Mouse (Mus musculus) kidney, postnatal 10 days (tissue): ENCODE data around the gene Nfkbie.

Experiments
- DNase-seq: peaks from one replicate; pipeline ENCODE4 v3.0.0; 2021; ENCODE audit warnings: mixed read lengths

Nfkbie gene

GRCm38 (mm10) chr17:45584096-45584896, 28.8 kb downstream of the Nfkbie start:
- DNase-seq, result peak; percentile 90

- peak; percentile 87 for DNase-seq
Observed at GRCm38 (mm10) chr17:45584939-45585678, 29.6 kb downstream of the Nfkbie start.

DNA sequence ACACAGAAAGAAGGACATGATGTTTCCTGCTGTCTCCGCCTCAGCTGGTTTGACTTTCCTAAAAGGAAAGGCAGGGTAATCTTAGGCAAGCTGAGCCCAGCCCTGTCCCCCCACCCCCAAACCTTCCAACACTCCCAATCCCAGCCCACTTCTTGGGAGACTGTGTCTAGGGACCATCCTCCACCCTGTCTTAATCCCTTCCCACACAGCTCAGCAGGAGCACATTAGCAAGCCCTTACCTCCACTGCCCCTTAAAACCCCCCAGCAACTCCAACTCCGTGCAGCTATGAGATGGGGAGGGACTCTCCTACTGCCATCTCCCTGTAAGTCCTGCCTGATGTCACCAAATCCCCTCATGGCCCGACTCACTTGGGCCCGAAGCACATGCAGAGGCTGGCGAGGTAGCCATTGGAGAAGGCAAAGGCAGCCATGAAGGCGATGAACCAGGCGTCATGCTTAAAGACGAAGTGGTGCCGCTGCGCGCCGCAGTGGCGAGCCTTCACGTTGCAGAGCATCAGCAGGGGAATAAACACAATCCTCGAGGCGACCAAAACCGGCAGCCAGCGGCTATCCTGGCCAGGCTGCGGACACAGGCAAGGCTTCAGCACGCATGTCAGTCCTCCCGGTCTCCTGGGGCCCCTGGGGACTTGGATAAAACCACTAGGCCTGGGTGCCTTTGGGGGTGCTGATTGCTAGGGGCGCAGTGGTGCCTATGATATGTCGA, 30.4 kb downstream of the Nfkbie start:
- no peak for DNase-seq

- DNase-seq, result peak; percentile 56
Observed at GRCm38 (mm10) chr17:45586449-45586837, 30.9 kb downstream of the Nfkbie start.

DNA sequence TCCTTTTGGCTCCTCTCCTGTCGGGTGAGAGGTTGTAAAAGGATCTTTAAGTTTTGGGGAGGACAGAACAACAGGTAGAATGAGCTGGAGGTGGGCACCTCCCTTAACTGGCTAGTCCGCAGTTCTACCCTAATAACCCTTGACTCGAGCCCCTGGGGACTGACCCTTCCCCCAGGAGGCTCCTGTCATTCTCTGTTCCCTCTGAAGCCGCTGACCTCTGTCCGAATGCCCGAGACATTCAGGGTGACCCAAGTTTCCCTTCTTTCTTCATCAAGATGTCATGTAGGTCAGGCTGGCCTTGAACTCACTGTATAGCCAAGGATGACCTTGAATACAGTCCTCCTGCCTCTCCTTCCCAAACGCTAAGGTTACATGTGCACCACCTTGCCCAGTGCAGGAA, 32.9 kb downstream of the Nfkbie start:
- no peak for DNase-seq

GRCm38 (mm10) chr17:45589236-45589635, 33.7 kb downstream of the Nfkbie start:
- no peak for DNase-seq

- peak; percentile 19 for DNase-seq
Observed at GRCm38 (mm10) chr17:45589844-45590243, 34.3 kb downstream of the Nfkbie start.

DNA sequence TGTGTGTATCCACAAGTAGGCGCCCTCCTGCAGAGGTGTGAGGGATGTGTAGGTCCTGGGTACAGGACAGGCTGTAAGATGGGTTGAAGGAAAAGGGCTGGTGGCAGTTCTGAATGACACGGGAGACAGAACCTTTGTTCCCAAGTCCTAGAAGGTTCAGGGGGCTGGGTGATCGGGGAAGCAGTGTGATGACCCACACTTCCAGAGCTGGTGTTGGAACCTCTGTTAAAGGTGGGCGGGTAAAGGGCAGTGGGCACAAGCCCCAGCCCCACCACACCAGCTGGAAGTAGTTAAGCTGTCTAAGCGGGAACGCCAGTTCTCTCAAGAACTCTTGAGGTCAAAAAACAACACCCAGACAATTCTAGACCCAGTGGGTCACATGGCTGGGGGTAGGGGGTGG, 34.9 kb downstream of the Nfkbie start:
- peak; percentile 18 for DNase-seq

GRCm38 (mm10) chr17:45591701-45592605, 36.5 kb downstream of the Nfkbie start:
- peak; percentile 70 for DNase-seq

DNA sequence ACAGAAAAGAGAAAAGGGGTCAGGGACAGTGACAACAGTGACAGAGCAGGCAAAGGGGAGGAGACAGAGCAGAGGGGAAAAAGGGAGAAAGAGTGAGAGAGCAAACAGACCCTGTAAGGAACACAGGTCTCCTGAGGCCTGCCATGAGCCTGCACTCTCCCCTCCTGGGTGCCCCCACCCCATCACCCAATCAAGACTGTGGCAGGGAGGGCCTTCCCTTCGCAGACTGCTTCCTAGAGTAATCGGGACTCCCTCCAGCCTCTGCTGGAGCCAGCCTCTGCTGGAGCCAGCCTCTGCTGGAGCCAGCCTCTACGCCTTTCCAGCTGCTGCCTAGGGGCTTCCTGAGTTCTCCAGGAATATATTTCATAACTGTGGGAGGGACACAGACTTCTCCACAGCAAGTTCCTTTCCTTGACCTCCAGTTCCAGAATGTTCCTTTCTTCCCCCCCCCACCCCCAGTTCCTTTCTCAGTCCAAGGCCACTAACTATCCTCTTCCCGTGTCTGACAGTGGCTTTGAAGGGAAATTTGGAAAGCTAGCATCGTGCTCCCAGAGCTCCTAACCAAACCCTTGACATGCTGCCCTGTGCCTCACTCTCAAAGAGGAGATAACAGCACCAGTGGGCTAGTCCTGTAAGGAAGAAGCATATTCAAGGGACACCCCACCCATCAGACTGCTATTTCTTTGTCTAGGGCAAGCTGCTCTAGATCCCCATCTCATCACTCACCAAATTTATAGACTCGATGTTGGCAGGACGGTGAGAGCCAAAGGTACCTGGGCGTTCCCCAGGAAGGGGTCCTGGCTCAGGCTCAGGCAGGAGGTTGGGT, 37.3 kb downstream of the Nfkbie start:
- peak; percentile 72 for DNase-seq

DNA sequence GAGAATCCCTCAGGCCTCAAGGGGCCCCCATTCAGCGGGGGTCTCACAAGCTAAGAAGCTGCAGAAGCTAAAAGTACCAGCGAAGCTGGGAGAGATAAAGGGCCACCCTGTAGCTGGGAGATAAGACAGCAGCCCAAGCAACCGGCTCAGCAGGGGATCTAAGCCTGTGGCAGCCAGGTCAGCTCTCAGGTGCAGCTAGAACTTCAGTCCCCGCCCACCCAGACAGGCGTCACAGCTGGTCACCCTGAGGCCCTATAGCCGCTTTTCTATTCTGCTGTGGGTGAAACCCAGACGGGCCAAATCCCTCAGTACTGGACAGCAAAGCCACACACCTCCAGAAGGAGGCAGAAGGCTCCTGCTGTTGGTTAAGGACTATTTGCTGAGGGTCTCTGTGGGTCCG, 38.0 kb downstream of the Nfkbie start:
- peak; percentile 61 for DNase-seq

DNA sequence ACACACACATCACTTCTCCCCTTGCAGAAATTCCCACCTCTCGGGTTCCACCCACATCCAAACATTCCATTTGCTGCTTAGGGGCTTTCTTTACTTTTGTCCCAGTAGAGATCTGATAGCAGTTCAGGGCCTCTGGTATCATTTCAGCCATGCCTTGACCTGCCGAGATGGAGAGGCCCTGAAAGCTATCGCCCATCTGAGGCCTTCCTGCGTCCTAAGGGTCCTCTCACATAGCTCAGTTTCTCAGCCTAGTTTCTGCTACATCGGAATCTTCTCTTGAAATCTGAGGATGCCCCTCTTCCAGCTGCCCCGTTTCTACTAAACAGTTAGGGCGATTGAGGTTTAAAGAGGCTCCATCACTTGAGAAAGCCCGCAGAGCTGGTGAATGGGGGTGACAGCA, 38.7 kb downstream of the Nfkbie start:
- no peak for DNase-seq

DNA sequence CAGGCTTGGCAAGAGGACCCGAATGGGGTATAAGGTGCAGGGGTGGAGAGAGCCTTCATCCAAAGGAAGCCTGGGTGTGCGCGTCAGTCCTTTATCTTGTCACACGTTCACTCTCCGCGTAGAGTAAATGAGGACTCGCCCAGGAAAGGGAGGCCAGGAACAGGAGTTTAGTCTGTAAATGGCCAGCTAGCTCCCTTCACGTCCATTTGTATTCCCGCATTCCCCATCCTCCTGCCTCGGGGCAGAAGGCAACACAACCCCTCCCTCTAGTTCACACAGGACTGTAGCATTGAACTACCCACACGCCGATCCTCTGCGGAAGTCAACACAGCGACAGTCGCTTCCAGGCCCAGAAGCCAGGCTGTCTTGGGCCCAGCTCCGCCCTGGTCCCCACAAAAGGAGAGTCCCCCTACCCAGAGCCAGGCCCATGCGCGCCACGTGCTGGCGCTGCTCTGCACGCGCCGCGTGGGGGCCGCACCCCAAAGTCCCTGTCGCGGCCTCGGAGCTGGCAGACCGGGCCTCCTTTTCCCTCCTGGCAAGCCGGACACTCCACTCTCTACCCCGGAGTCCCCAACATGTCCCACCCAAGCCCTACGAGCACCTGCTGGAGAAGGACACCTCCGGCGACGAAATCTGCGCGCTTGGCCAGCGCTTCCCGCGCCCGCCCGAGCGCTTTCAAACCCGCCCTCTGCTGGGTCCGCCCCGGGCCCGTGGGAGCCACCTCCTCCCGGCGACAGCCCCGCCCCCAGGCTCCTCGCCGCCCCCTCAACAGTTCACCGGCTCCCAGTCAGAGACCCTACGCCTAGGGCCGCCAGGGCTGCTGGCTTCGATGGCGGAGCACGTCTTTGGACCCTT, 39.6 kb downstream of the Nfkbie start:
- peak; percentile 92 for DNase-seq

DNA sequence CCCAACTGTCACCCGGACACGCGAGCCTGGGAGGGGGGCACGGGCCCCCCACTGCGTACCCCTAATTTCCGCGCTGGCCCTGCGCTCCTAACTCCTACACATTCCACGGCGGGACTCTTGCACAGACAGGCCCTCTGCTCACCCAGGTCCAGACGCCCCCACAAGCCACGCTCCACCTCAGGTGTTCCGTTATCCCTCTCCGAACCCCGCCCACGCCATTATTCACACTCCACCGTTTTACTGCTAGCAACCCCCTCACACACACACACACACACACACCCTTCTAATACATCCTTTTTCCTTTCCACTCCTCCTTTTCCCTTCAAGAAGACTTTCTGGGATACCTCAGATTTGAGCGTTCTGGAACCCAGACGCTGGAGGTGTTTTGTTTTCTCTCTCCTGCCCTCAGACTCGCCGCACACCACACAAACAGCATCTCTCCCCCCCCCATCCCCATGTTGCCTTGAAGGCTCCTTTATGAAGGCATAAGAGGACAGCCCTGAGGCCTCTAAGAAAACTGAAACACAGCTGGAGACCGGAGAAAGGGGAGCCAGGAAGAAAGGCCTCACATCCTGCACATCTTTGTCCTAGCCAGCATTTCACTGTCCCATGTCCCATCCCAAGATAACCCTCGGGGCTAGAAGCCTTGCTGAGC, 40.4 kb downstream of the Nfkbie start:
- DNase-seq, result no peak

GRCm38 (mm10) chr17:45596631-45597396, 41.3 kb downstream of the Nfkbie start:
- peak; percentile 87 for DNase-seq

- DNase-seq, result peak; percentile 61
Observed at GRCm38 (mm10) chr17:45597787-45598186, 42.3 kb downstream of the Nfkbie start.

GRCm38 (mm10) chr17:45598376-45598775, 42.9 kb downstream of the Nfkbie start:
- no peak for DNase-seq

GRCm38 (mm10) chr17:45598891-45599290, 43.4 kb downstream of the Nfkbie start:
- DNase-seq, result no peak
